In the genomic region with DNA sequence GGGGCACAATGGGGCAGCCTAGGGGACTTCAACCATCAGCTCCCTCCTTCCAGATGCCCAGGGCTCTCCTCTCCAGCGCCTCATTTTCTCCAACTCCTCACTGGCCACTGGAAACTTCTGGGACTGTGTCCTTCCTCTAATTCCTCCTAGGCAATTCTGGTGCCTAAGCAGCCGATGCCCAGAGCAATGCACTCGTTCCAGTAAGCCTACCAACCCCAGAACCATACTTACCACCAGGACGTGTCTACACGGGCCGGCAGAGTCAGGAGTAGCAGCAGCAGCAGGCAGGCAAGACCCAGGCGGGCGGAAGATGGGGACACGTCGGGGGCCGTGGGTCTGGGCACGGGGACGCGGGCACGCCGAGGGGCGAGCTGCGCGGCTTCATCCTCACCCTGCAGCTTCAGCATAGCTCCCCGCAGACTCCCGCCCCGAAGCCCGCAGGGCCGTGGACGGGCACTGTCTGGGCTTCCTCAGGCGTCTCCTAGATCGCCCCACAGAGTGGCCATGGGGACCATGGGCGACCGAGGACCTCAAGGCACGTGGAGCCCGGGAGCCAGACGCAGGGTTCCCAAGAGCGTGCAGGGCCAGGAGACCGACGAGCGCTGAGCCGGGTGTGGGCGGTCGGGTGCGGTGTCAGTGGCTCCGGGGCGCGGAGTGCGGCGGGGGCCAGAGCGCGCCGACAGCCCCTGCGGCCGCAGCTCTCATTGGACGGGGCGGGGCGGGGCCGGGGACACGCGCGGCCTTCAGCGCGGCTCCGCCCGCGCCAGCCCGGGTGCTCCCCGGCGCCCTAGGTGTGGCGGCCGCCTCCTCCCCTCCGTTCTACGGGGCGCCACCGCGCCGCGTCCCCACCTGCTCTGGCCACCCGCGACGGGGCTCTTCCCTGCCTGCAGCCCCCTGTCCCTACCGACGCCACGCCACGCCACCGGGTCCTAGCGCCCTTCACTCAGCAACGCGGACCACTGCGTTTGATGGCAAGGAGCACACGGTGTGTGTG, we compare ENCODE assay signal across 8 mouse cellular contexts. TPM values are rescaled to one million over a fixed set of nuclear protein-coding genes. Genes with fewer than 3 reads are reported as not detected.
DNase-seq lines count a peak whose midpoint lies in the region; TF ChIP-seq lines count a peak whose summit lies in the region.

A gene (minus strand): TSS at position 856 of the 994 bp plus-strand sequence.

- peak; percentile 48 for DNase-seq in embryo, embryonic 11 days
- DNase-seq in embryo, embryonic 10.5 days (ENCODE audit: low spot score): no peak
- no peak for DNase-seq in forebrain, embryonic 10.5 days (ENCODE audit: extremely low spot score, low spot score)
- peak; percentile 49 for DNase-seq in induced T-regulatory cell, adult 2 months (ENCODE audit: low read depth)
- DNase-seq in lung, postnatal 4 days: peak; percentile 38 to 60
- DNase-seq in left cerebral cortex, adult 9 months (ENCODE audit: low spot score in 2 of 2): no peak
- DNase-seq in left cerebral cortex, postnatal 25 days (ENCODE audit: low spot score in 2 of 2): no peak

- H3K4me1 ChIP-seq in E14TG2a.4 (replicated peaks; ENCODE audit: low read depth, low read length): peaks cover 45% of the 10 kb centered on the region
- H3K4me1 ChIP-seq in forebrain, embryonic 10.5 days: peaks cover 53% of the 10 kb centered on the region

- 2% methylated on average over 79 of the region's 87 CpGs for WGBS in forebrain, embryonic 10.5 days

- peak within 1 kb of the TSS; percentile 63 for H3K27ac ChIP-seq in forebrain, embryonic 10.5 days

- H3K4me3 ChIP-seq in E14TG2a.4 (replicated peaks; ENCODE audit: low read length): peak within 1 kb of the TSS; percentile 75
- peak within 1 kb of the TSS; percentile 55 for H3K4me3 ChIP-seq in forebrain, embryonic 10.5 days

- no peaks in the 10 kb centered on the region for H3K9me3 ChIP-seq in E14TG2a.4 (ENCODE audit: low read length)
- no peaks in the 10 kb centered on the region for H3K9me3 ChIP-seq in forebrain, embryonic 10.5 days

- H3K27me3 ChIP-seq in E14TG2a.4 (ENCODE audit: insufficient read depth, low read length): peaks cover 81% of the 10 kb centered on the region
- H3K27me3 ChIP-seq in forebrain, embryonic 10.5 days (ENCODE audit: poor library complexity, severe bottlenecking): peaks cover 87% of the 10 kb centered on the region

- intact Hi-C loops in left cerebral cortex, postnatal 25 days (cut with DNase I): loop anchor here (10.0 kb wide), 1 partner anchor 247 kb away; no protein-coding TSS in a partner anchor

- no peak for TF ChIP-seq CTCF in E14TG2a.4 (conservative IDR thresholded peaks at IDR 0.05; ENCODE audit: low read length)

- no peaks in the 10 kb centered on the region for H3K36me3 ChIP-seq in E14TG2a.4 (ENCODE audit: insufficient read depth, low read length)
- peaks cover 2% of the 10 kb centered on the region; the same call in 1 of the 2 replicates for H3K36me3 ChIP-seq in forebrain, embryonic 10.5 days (replicated peaks)

RNA-seq across cellular contexts. Expression of the gene that starts here (rescaled TPM):
- 0.58 and 0.68 TPM in 2 replicates for polyA plus RNA-seq in forebrain, embryonic 10.5 days (2016; fragmentation: Nextera tagmentation; extraction: Ambion mirVana)
- total RNA-seq in left cerebral cortex, postnatal 25 days (2021): 1 to 10 TPM; 2.5 to 2.8 TPM

Comparison
In these comparisons a context has a peak if more than half of its experiments do, and no peak if none do; other contexts are left out.
1. DNase-seq: peak in embryo, embryonic 11 days (single experiment), induced T-regulatory cell, adult 2 months (single experiment) and lung, postnatal 4 days (2 of 2); none in embryo, embryonic 10.5 days (single experiment), forebrain, embryonic 10.5 days (single experiment), left cerebral cortex, adult 9 months (0 of 2) and left cerebral cortex, postnatal 25 days (0 of 2).